Mouse (Mus musculus): ENCODE data around the gene Wwox.

DNA sequence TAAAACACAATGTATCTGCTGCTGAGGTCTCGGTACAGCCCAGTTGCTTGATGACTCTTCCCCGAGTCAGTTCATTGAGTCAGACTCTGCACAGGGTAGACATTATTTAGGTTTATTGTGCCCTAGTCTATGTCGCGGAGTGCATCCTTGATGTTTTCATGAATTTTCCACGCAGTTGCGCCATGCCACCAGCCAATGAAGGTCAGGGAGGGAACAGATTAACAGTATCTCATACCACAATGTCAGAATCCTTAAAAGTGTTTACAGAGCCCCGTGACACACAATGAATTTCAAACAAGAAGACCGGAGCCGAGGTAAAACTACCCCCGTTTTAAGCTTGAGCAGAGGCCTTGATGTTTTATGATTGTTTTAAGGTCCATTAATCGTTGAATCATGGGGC is 561.3 kb downstream of the Wwox start:
- TF ChIP-seq CTCF (IDR thresholded peaks at IDR 0.05; ENCODE audit: low read depth, low read length) (no peak), POLR2A (IDR thresholded peaks at IDR 0.05; ENCODE audit: borderline replicate concordance, low read depth, low read length) (no peak)
